Mouse (Mus musculus) hematopoietic stem cell, adult 5-6 weeks (primary cell): ENCODE results near the gene Ccdc47. TPM values are rescaled to one million over a fixed set of nuclear protein-coding genes. Genes with fewer than 3 reads are reported as not detected.
"Not testable (repeated sequence)": the region's sequence is repeated elsewhere in the genome, so short reads cannot be mapped to it uniquely, and the experiment has no call there.

Source experiments
- ATAC-seq, 2 experiments: fragments of 125-278 bp in 1 of 2; replicated peaks in 1 of 2; 2 replicates each; pipeline ENCODE4 v1.8.0; 2016 to 2017; ENCODE audit warnings: inconsistent platforms in 2 of 2, mild to moderate bottlenecking in 2 of 2, moderate number of reproducible peaks in 2 of 2, low read depth in 1 of 2, moderate TSS enrichment in 1 of 2; ENCODE audit not compliant: low FRiP score in 2 of 2, poor library complexity in 2 of 2, severe bottlenecking in 2 of 2, insufficient read depth in 1 of 2, low TSS enrichment in 1 of 2
- total RNA-seq: library from RNA; stranded (forward); fragments of 172-1452, 232-1000 nt; gene quantifications from 2 replicates; pipeline ENCODE4 v1.2.3, GENCODE M21; 2017

The Ccdc47 gene
- total RNA-seq, 1 experiment from 2014 or later = 253 TPM

- ATAC-seq = 0 out of 4 replicates have a peak, but pooled peaks of 1 of the 2 experiments have one; percentile 41
Observed at GRCm38 (mm10) chr11:106202123-106202465, 14.1 kb downstream of the Ccdc47 start, which contains the start of gene Strada. Gene Strada, minus strand, starts transcription at chr11:106202168.

- ATAC-seq = 0 out of 4 replicates have a peak, but pooled peaks of 1 of the 2 experiments have one; percentile 20
Observed at GRCm38 (mm10) chr11:106201337-106202122, 14.6 kb downstream of the Ccdc47 start.

DNA sequence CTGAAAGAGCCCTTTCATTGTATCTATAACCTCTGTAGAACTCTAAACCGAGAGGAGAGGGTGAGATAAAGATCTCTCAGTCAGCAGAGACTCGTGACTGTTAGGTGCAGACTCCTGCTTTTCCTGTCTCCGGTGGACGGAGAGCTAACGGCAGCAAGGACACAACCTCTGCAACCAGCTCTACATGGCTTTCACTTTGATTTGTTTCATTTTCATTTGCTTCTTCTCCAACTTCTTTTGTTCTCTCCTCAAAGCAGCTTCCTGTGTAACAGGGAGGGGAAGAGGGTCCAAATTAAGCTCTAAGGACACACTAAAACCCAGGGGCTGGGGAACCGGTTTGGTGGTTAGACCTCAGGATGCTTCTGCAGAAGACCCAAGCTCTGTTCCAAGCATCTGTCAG lies 15.4 kb downstream of the Ccdc47 start:
- peak in 1 of 2 experiments; percentile 29; a peak in 1 of 4 replicates for ATAC-seq

- ATAC-seq = not testable (repeated sequence)
Observed at GRCm38 (mm10) chr11:106199997-106200396, 16.1 kb downstream of the Ccdc47 start.

DNA sequence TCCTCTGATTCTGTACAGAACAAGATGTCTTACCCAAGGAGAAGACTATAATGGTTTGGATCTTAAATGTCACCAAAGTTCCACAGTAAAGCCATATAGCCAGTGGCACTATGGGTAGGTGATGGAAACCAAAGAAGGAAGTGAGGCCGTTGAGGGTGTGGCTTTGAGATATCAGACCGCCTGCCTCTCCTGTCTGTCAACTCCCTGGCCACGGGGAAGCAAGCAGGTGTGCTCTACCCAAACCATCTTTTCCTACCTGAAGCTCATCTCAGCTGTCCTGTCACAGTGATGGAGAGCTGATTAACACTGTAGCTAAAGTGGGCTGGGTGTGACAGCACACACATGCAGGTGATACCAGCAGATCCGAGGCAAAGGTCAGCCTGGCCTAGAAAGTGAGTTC lies 17.9 kb downstream of the Ccdc47 start:
- no peak for ATAC-seq

DNA sequence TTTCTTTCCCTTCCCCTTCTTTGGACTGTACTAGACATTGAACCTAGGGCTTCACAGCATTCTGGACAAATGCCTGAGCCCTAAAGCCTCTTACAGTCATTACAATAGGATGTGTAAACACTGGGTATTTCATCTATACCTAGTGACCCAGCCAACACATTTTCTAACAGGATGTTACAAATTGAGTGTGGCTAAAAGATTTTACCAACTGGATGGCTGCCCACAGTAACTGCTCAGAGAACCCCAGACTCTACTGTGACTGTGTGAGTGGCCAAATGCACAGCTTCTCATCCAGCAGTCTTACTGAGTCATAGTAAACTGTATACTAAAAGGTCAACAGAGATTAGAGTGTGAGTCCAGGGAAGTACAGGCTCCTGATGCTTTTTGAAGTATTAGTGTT lies 20.8 kb downstream of the Ccdc47 start:
- ATAC-seq = no peak

- no peak for ATAC-seq
Observed at GRCm38 (mm10) chr11:106194891-106195290, 21.3 kb downstream of the Ccdc47 start.

- no peak for ATAC-seq
Observed at GRCm38 (mm10) chr11:106194155-106194541, 22.0 kb downstream of the Ccdc47 start.

GRCm38 (mm10) chr11:106193371-106194154 lies 22.6 kb downstream of the Ccdc47 start:
- peak; percentile 95 to 96 for ATAC-seq

- peak; percentile 18 to 33; a peak in 2 of 4 replicates for ATAC-seq
Observed at GRCm38 (mm10) chr11:106192657-106193370, 23.3 kb downstream of the Ccdc47 start.

- no peak for ATAC-seq
Observed at GRCm38 (mm10) chr11:106192241-106192640, 23.9 kb downstream of the Ccdc47 start.

DNA sequence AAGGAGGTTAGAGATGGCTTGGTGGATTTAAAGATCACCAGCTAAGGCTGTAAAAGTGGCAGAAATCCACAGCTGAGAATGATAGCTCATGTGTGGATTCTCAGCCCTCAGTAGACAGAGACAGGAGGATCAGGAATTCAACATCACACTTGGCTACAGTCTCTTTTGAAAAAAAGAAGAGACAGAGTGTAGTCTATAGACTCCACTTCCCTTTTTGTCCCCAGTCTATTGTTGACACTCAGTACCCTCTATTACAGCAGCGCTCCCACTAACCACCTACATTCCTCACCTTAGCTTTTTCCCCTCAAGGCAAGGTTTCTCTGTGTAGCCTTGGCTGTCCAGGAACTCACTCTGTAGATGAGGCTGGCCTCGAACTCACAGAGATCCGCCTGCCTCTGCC lies 24.4 kb downstream of the Ccdc47 start:
- ATAC-seq = no peak

DNA sequence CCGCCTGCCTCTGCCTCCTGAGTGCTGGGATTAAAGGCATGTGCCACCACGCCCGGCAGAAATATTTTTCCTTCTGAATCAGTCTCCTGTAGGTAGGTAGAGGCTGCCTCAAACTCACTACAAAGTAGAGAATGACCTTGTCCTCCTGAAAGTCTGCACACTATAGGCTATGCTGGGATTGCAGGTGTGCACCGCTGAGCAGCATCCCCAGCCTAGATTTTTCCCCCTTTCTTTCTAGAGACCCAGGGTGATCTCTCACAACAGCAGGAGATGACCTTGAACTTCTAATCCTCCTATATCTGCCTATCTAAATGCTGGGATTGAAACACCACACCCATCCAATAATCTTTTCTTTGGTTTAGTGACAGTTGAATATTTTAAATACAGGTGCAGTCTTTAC lies 28.8 kb downstream of the Ccdc47 start:
- ATAC-seq = no peak

- no peak for ATAC-seq
Observed at GRCm38 (mm10) chr11:106180449-106180801, 35.7 kb downstream of the Ccdc47 start.

DNA sequence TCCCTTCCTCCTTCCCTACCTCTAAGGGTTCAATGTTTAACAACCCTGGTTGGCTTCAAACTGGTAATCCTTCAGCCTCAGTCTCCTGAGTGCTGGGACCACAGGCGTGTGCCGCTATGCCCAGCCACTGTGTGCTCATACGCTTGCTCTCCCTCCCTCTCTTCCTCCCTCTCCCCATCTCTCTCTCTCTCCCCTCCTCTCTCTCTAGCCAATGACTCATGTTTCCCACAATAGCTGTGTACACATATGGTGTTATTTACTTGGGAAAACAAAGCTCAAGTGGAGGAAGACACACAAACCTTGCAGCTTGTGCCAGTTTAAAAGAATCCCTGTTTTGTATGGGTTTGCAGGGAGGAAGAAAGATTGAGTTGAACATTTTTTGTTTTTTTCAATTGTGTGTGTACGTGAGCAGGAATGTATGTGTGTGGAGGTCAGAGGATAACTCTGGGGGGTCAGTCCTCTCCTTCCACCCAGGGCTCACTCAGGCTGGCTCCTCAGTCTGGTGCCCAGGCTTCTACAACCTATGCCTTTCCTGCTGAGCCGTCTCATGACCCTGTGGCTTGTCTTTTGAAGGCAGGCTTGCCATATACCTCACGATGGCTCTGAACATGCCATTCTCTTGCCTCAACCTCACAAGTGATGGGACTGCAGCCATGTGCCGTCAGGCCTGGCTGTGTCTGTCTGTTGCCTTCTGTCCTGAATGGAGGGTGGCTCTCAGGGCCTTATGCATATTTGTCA lies 36.3 kb downstream of the Ccdc47 start:
- ATAC-seq = no peak

DNA sequence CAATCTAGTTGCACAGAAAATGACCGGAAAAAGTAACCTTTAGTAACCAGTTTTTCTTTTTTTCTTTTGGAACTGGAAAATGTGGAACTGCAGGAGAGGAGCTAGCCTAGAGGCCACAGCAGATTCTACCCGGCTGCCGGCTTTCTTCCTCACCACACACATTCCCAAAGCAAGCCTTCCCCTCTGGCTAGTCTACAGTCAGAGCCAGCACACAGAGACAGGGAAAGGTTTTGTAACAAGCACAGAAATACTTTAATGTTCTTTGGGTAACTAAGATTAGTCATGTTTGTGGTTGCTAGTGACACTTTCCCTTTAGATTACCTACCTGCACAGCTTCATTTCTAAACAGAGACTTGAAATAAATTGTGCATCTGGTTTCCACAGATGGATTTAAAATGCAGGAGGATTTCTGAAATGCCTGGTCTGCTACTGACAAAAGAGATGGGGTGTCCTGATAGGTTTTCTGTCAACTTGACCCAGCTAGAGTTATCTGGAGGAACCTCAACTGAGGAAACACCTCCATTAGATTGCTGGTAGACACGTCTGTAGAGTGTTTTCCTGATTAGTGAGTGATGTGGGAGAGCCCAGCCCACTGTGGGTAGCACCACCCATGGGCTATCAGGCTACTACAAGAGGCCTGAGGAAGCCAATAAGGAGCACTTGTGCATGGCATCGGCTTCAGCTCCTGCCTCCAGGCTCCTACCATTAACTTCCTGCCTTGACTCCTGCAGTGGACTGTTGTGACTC lies 37.9 kb downstream of the Ccdc47 start:
- no peak for ATAC-seq

DNA sequence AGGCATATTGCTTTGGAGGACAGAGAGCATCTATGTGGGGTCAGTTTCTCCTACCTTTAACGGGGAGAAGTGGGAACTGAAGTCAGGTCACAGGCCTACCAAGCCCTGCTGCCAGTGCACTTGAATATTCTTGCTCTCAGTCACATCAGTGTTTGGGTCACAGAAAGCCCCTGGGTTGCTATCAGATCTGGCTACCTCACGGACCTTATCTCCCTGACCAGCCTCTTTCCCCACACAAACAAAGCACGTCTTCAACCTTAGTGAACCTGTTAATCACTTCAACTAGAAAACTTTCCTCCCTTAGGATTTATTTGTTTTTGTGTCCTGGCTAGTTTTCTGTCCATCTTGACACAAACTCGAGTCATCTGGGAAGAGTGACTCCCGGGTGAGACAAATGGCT lies 39.8 kb downstream of the Ccdc47 start:
- ATAC-seq = no peak
